Mouse (Mus musculus) left cerebral cortex, postnatal 14 days (tissue): ENCODE measurements around the gene Gmpr. TPM values are rescaled to one million over a fixed set of nuclear protein-coding genes. Genes with fewer than 3 reads are reported as not detected.

Experiments
- DNase-seq, 2 experiments: peaks; one replicate each; pipeline ENCODE4 v3.0.0; 2021 to 2022; ENCODE audit warnings: low spot score in 2 of 2, mixed read lengths in 1 of 2
- intact Hi-C: fragments of 180-260 bp; cut with DNase I; formaldehyde crosslinking; loops from one replicate; pipeline ENCODE4 v1.15.1; 2025
- total RNA-seq, 2 experiments: library from RNA; stranded (reverse); gene quantifications; 2 replicates each; pipeline ENCODE4 v1.2.3; 2021

Gene Gmpr
- total RNA-seq, 2 experiments from 2014 or later = 40.7 to 45.2 TPM

DNA sequence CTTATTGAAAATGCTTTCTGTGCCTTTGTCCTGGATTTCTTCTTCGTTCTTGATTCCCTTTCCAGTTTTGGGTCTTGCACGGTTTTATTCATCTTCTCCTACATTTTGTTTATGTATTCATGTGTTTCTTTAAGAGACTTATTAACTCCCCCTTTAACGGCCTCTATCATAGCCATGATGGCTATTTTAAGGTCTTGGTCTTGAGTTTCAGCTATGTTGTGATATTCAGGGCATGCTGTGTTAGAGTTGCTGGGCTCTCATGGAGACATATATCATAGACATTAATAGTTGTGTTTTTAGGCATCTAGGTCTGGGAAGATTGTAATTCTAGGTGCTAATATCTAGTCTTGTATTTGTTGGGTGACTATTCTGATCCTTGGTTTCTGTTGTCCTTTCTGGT, 8.6 kb upstream of the Gmpr start:
- DNase-seq = no peak
- intact Hi-C loops = no loop called here

GRCm38 (mm10) chr13:45499391-45499790, 7.9 kb upstream of the Gmpr start:
- intact Hi-C loops = no loop called here

GRCm38 (mm10) chr13:45499906-45500305, 7.3 kb upstream of the Gmpr start:
- intact Hi-C loops = no loop called here
- no peak for DNase-seq

More at GRCm38 (mm10) chr13:45499391-45499790, 7.9 kb upstream of the Gmpr start:
- DNase-seq = no peak

DNA sequence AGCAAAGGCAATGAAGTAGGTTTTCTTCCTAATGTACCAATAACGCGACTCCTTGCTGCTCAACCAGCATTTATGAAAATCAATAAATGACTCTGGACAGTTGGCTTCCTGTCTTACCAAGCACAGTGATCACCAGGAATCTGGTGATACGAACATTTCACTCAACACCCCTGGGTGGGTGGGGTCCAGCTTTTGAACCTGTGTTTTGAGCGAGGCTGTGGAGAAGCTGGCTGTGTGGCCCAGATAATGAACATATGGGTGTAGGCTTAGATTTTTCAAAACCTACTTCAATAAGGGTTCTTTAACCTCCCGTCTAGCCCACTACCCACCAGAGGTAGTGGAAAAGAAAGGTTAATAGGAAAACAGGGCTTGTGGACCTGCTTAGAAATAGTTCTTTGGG, 4.5 kb upstream of the Gmpr start:
- no peak for DNase-seq
- intact Hi-C loops = no loop called here

GRCm38 (mm10) chr13:45505546-45505945, 1.7 kb upstream of the Gmpr start:
- intact Hi-C loops = no loop called here
- no peak for DNase-seq

DNA sequence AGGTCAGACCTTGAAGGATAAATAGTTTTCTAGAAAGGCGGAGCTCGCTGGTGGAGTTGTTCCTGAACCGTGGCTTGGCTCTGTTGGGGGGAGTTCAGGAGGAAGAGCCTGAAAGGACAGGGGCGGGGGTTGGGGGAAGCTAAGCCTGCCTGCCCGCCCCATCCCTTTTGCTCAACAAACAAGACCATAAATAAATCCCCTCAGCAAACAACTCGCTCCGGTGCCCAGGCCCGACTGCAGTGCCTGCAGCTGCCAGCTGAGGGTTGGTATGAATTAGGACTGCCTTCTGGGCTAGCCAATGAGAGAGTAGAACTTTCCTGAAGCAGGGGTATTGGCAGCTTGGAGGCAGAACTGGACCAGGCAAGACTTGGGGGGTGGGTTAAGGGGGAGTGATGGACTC, 1.3 kb downstream of the Gmpr start:
- peak; percentile 70 to 78 for DNase-seq
- intact Hi-C loops = no loop called here

- intact Hi-C loops = no loop called here
- DNase-seq = no peak
Measured at GRCm38 (mm10) chr13:45509366-45509765, 2.1 kb downstream of the Gmpr start.

DNA sequence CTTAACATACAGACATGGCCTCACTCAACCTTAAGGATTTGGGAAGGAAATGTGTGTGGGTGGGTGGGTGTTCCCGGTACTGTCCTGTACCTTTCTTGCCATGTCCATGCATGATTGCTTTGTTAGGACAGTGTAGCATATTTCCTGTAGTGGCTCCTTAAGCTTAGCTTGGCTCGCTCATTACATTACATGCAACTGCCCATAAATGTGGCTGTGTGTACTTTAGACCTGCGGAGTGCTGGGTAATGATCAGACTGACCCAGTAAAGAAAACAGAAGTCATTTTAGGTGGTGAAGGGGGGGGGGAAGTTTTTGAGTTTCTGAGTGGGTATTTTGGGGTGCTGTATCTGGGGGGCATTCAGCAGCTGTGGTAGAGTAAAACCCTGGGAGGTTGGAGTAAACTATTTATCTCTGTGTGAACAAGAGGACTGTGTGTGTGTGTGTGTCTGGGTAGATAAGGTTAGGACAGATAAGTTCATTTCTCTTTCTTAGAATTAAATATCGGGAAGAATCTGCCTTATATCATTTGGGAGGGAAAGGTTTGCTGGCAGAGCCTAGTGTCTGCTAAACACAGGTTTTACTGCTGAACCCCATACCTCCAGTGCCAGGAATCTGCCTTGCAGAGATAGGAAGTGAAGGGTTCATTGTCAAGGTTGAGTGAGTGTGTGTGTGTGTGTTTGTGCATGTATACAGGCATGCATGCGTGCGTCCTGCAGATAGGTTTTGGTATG, 4.6 kb downstream of the Gmpr start:
- intact Hi-C loops = no loop called here
- no peak for DNase-seq

DNA sequence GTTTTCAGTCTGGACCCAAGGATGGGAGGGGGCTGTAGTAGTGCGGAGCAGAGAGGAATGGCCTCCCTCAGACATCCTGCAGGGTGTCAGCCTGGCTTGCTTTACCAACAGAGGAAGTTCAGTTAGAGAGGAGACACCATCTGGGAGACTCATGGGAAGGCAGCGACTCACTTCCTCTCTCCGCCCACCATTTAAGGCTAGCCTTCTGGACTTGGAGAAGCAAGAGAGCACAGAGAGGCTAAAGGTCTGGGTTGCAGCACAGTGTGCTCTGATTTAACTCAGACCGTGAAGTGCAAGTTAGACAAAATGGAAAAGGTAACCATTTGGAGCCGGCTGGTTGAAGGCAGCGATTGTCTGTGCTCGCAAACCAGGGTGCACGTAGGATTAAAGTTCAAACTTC, 5.3 kb downstream of the Gmpr start:
- intact Hi-C loops = no loop called here
- no peak for DNase-seq

GRCm38 (mm10) chr13:45513009-45513984, 6.1 kb downstream of the Gmpr start:
- intact Hi-C loops = no loop called here
- no peak for DNase-seq

DNA sequence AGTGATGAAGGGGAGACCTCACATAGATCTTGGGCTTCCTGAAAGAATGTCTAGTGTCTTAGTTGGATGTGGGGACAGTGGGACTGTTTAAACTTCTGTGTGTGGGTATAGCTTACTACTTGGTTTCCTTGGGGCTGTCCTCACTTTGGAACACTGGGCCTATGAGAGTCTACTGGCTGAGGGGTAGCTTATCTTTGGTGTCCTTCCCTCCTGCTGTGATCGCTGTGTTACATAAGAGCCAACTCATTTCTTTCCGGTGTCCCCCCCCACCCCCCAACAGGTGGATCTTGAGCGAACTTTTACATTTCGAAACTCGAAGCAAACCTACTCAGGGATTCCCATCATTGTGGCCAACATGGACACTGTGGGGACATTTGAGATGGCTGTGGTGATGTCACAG, 6.9 kb downstream of the Gmpr start:
- intact Hi-C loops = no loop called here

DNA sequence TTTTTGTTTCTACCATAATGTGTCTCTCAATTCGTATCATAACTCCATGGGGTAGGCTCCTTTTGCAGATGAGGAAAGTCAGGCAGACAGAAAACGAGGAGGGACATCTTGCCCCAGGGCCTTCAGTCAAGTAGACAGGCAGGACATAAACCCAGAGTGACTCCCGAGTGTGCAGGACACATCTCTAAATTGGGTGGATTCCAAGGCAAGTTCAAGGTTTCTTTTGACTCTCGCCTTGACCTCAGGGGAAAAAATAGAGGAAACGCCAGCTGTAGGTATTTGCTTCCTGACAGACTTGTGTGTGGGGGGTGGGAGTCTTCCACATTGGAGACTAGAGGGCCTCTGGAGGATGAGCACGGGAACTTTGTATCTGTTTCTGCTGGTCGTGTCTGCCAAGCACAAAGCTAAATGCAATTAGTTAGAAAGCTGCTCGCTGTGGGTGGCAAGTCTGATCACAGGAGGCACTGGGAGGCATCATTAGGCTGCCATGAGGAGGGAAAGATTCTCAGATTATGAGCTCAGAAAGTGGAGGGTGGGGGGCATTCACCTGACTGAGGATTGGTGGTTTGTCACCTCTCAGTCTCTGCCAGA, 7.7 kb downstream of the Gmpr start:
- no peak for DNase-seq
- intact Hi-C loops = no loop called here

More for the DNA sequence above, 6.9 kb downstream of the Gmpr start:
- no peak for DNase-seq

- no peak for DNase-seq
- intact Hi-C loops = no loop called here
Measured at GRCm38 (mm10) chr13:45516501-45517393, 9.5 kb downstream of the Gmpr start.

- intact Hi-C loops = no loop called here
- DNase-seq = no peak
Measured at GRCm38 (mm10) chr13:45524305-45524704, 17.1 kb downstream of the Gmpr start.

DNA sequence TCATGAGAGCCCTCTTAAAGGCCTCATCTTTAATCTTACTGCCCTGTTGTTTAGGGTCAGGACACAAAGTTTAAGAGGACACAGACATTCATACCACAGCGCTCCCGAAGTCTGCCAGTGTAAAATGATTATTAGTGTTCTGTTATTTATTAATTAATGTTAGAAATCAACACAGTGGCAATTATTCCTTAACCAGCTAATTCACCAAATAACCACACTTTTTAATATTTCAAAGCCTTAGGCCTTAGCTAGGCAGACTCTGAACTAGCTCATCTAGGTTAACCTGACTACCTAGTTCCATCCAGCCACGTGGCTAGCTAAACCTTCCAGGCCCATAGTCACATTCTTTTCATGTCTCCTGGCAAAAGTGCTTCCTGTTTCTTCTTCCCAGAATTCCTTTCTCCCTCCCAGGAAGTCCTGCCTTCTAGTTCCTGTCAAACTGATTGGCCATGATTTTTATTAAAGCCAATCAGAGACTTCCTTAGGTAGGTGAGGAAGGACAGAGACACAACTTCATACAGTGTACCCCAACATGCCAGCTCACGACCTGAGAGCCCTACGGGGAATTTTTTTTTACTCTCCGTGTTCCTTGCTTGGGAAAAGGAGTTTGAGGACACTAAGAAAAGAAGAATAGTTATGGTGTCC, 17.7 kb downstream of the Gmpr start:
- DNase-seq = no peak
- intact Hi-C loops = no loop called here

GRCm38 (mm10) chr13:45526230-45526629, 19.0 kb downstream of the Gmpr start:
- intact Hi-C loops = no loop called here
- no peak for DNase-seq

- intact Hi-C loops = no loop called here
- DNase-seq = no peak
Measured at GRCm38 (mm10) chr13:45527232-45527964, 20.2 kb downstream of the Gmpr start.

- peak in 1 of 2 experiments; percentile 43 for DNase-seq
- intact Hi-C loops = no loop called here
Measured at GRCm38 (mm10) chr13:45528787-45529186, 21.5 kb downstream of the Gmpr start.
